Mouse (Mus musculus) embryonic fibroblast, embryonic 13.5 days (primary cell): ENCODE data around the gene Klk8.

Source experiments
- CTCF ChIP-seq: IDR thresholded peaks from 2 replicates; pipeline ENCODE4 v1.5.1; 2011; ENCODE audit warnings: mild to moderate bottlenecking, control low read depth, low read length, moderate library complexity, borderline replicate concordance; ENCODE audit not compliant: insufficient read depth
- POLR2A ChIP-seq: IDR thresholded peaks from 2 replicates; pipeline ENCODE4 v1.6.1; 2011; ENCODE audit warnings: low read depth, mild to moderate bottlenecking, control low read depth, low read length, moderate library complexity

DNA sequence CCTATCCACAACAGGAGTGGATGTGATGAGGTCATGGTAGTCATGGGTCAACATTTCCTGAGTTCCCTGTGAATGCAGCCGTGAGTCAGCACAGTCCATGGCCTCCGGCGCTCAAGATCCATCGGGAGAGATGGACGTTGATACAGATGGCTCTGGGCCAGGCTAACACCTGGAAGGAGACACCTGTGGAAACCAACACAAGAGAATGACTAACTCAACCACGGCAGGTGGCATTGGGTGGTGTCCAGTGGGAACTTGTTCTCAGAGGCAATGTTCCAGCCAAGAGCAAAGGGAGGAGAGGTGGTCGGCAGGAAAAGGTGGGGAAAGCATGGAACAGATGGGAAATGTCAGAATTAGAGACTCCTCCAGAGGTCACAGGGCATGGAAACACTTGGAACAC is 24.2 kb downstream of the Klk8 start:
- TF ChIP-seq POLR2A: no peak
- no peak for TF ChIP-seq CTCF
